Mouse (Mus musculus): ENCODE results near the gene Tmem175.

DNA sequence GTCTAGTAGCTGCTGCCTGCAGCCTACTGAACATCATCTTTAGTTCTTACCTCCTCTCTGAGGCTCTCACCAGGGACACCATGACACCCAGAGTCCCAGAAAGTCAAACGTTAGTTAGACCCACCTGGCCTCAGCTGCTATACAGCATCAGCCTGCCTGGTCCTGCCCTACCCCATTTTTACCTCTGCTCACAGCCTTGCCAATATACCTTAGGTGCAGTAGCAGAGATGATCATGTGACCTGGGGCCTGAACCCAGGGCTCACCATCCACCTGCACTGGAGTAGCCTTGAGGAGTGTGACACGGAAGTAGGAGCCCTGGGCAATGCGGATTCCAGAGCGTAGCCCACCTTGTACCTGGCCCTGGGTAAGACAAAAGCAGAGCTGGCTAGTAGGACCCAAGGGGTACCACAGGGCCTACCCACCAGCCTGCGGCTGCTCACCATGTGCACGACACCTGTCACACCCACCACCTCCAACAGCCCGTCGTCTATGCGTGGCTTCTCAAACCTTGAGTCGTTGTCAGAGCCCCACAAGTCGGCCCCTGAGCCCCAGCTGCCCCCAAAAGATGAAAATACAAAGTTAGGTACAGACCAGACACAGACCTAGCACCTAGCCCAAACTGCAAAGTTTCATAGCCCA, 19.5 kb downstream of the Tmem175 start:
- TF ChIP-seq POLR2A (IDR thresholded peaks at IDR 0.05; ENCODE audit: borderline replicate concordance, extremely low read depth, low read depth, low read length): no peak
- no peak for TF ChIP-seq CTCF (IDR thresholded peaks at IDR 0.05; ENCODE audit: insufficient read depth, low read length)

Data from lung, adult 2 months (tissue).